Mouse (Mus musculus) heart, postnatal 4 days (tissue): Measurements from ENCODE around the gene Ski. TPM values are rescaled to one million over a fixed set of nuclear protein-coding genes. Genes with fewer than 3 reads are reported as not detected.
A peak's percentile ranks its signal among the peaks of the same experiment; 100 is the strongest.

Experiments used
- DNase-seq: peaks from one replicate; pipeline ENCODE4 v3.0.0; 2021
- total RNA-seq, 2 experiments: library from RNA; stranded (reverse); gene quantifications; 2 replicates each; pipeline ENCODE4 v1.2.3; 2021

The Ski gene
- total RNA-seq, 2 experiments from 2014 or later = 93.8 to 98.1 TPM

DNA sequence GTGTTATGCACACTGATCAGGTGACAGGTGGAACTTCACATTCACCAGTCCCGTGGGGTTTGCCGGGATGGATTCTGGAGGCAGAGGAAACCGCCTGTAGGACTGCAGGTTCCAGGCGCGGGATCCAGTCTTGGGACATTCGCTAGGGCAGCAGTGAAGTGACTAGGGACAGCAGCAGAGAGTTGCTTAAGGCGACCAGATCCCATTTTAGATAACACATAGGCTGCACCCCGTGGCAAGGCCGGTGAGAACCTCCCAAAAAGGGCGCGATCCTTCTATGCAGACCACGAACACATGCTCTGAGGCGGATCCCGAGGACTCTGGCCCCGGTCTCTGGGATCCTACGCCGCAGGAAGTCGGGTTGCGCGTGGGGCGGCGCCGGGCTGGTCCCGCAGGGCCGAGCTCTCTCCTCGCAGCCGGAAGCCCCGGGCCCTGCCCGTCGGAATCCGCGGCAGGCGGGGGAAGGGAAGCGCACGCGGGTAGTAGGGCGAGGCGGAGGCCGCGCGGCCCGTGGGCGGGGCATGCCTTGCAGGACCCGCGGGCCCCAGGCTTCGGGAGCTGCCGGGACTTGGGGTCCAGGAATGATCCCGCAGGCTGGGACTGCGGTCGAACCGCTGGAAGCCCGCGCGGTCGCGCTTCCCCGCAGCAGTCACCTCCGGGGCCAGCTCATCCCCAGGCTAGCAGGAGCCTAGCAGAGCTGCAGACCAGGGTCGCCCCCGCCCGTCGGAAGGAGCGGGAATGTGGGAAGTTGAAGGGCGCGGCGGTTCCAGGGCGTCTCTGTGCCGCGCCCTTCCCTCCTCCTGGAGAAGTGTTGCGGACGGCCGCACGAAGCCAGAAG is 71.9 kb downstream of the Ski start:
- peak; percentile 94 for DNase-seq

DNA sequence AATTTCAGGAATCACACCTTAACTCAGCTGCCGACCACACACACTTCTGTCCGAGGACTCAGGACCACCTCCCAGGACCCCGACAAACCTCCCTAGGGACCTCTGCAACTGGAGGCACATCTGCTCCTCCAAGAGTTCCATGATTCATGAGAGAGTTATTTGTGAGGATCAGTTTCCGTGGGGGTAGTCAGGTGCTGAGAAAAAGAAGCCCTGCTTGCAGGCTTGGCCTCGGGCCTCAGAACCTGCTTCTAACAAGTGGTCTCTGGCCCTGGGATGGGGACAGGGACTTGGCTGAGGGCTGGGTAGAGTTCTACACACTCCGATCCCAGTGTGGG is 72.5 kb downstream of the Ski start:
- no peak for DNase-seq

DNA sequence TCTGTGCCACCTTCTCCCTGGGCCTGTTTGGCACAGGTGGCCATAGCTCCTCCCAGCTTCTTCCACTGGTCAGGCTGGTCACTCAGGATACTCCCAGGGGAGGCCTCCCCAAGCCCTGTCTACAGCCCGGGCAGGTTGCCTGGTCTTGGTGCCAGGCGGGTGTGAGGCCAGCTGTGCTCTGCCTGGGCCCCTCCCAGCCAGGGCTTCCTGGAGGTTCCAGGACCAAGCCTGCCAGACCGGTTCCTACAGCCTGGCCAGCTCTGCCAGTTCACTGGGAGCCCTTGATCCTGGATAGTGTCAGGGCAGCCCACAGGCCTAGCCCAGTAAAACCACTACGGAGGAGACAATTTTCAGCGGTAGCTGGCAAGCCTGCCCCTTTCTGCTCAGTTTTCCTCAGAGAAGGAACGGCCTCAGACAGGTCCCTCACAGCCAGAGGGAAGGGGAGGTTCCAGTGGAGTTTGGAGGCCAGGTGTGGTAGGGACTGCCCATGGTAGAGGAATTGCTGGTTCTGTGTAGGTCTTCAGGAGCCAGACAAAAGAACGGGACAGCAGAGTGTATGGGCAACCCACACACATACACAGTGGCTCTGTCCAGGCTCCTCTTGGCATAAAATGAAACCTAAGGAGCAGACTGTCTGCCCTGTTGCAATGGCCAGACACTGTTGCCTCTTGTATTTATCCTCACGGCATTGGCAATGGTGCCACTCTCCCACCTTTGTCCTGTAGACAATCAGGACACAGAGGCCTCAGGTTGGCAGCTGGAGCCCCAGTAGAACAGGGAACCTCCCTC is 73.3 kb downstream of the Ski start:
- peak; percentile 76 for DNase-seq

DNA sequence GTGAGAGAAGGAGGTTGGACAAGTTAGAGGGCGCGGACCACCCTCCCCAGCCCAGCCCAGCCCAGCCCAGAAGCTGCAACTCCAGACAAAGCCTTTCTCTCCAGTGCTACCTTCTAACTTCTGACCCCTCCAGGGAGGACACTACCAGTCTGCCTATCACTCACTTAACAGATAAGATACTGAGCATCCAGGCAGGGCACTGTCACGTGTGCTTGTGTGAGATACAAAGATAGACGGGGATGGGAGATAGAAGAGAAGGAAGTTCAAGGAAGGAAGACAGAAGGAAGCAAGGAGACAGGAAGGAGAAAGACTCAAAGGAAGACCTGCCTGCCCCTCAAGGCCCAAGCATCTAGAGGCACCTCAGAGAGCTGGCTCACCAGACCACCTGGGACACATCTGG is 73.9 kb downstream of the Ski start:
- DNase-seq = no peak

DNA sequence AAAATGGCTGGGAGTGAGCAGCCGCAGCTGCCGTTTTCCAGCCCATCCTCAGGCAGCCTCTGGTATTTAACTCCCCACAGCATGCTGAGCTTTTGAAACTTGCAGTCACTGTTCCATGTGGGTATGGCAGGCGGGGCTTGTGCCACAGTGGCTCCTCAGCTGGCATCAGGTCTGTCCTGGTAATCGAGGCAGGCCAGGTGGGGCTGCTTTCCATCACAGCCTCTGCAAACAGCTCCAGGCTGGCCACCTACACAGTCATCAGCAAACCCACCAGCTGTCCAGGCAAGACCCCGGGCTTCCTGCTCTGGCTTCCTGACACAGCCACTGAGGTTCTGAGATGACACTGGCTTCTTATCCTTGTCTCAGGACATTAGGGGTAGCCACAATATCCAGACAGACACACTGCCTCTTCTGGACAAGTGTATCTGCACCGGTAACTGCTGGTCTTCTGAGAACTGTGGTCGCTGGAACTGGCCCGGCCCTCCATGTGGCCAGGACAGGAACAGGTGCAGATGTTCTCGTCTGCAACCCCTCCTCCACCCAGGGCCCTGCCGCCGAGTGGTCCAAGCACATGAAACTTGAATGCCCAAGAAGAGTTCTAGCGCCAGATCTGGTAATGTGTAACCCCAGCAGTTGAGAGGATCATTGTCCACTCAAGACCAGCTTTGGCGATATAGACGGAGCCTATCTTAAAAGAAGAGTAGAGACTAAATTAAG is 76.1 kb downstream of the Ski start:
- DNase-seq = no peak

DNA sequence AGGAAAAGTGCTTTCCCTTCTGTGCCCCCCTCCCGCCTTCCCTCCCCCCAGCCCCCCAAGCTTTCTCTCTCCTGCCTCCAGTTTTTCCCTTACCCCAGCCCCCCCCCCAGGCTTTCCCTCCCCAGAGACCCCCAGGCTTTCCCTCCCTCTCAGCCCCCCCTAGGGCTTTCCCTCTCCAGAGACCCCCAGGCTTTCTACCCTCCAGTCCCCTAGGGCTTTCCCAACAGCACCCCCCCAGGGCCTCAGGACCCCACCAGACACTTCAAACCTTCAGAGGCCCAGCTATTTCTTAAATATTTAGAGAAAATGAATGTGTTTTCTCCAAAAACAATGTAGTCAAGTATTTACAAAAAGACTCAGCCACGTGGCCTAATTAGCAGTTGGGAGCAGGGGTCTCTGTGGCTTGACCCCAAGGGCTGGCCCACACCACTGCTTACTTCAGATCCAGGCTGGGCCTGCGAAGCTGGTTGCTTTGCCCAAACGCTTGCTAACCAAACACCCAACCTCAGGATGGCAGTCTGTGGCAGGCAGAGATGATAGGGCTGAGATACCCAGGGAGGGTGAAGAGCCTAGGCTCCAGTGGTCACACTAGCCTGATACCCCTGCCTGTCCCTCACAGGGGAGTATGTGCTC is 77.7 kb downstream of the Ski start:
- no peak for DNase-seq

DNA sequence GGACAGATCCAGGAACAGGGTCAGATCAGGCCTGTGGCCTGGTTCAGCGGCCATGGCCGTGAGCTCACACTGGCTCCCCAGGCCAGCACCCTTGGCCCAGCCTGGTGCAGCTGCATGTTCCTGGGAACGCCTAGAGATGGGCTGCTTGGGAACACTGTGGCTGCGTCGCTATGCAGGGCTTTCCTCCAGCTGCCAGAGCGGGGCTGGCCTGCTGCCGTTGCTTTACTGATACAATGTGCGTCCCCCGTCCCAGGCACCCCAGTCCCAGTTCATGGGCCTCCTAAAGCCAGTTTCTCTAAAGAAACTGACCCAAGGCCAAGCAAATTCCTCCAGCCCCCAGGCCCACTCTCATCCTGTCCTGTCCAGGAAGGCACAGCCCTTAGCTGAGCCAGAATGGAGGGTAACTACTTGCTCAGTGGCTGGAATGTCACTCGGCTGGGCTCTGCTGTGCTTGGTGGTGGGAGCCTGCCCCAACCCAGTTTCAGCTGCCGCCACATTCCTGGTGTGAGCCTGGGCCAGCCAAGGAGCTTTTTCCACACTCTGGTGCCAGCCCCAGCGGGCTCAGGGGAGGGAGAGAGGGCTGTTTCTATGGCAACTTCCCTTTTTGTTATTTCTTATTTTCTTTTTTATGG is 78.4 kb downstream of the Ski start:
- peak; percentile 88 for DNase-seq

DNA sequence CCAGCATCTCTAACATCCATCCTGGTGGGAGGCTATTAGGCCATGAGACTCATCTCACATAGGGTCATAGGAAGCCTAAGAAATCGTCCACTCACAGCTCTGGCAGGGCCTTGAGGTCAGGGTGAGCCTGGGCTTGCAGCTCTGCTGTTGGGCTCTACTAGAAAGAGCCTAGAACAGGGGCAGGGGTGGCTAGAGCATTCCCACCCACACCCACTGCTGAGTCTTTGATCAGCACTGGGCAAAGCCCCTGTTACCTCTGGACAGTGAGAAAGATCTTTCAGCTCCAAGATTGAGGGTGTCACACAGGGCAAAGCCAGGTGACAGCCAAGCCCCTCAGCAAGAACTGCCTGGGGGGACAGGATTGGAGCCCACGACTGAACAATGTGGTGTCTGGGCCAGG is 79.0 kb downstream of the Ski start:
- DNase-seq = no peak

DNA sequence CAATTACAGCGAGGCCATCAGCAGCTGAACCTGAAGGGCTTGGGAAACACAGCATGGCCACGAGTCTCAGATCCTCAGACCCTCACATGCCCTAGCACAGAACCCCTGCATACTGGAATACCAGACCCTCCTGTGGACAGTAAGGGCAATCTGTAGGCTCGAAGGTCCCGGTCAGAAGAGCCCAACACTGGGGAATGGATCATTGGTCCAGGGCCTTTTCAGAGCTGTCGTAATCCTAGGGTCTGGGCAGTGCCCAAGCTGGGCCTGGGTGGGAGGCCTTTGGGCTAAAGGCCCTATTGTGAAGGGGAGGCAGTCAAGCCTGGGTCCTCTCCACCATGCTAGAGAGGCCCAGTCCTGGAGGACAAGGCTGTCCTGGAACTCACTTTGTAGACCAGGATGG is 79.6 kb downstream of the Ski start:
- DNase-seq = no peak

DNA sequence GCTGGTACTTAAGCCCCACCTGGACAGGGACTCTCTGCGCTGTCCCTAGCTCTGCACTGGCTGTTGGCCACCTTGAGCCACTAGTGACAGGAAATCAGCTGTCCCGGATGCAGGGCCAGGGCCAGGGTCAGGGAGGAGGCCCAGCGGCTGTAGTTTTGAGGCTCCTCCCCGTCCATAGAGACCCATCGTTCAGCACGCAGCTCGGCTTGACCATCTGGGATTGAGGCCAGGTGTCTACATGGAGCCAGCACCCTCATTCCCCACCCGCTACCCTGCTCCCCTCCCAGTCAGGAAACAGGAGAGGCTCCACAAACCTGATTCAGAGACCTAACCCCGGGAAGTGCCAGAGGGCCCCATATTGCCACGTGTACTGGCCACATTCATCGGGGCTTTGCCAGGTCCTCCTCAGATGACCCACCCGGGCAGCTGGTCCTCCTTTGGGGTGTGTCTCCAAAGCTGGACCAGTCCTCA is 81.6 kb downstream of the Ski start:
- peak; percentile 78 for DNase-seq

DNA sequence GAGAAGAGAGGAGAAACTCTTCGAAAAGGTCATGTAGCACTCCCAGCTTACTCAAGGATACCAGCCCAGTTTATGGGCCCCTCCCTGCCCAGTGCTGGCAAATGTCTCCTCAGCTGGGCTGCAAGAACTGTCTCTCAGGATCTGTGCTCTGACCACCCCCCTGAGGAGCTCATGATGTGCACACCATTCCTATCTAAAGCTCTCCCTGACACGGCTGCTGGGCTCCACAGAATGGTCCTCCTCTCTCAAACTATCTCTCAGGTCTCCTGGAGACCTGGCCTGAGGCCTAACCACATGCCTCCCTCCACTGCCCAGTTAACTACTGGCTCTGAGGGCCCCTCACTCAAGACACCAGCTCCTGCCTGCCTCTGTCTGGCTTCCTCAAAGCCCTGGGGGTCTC is 82.2 kb downstream of the Ski start:
- DNase-seq = no peak

DNA sequence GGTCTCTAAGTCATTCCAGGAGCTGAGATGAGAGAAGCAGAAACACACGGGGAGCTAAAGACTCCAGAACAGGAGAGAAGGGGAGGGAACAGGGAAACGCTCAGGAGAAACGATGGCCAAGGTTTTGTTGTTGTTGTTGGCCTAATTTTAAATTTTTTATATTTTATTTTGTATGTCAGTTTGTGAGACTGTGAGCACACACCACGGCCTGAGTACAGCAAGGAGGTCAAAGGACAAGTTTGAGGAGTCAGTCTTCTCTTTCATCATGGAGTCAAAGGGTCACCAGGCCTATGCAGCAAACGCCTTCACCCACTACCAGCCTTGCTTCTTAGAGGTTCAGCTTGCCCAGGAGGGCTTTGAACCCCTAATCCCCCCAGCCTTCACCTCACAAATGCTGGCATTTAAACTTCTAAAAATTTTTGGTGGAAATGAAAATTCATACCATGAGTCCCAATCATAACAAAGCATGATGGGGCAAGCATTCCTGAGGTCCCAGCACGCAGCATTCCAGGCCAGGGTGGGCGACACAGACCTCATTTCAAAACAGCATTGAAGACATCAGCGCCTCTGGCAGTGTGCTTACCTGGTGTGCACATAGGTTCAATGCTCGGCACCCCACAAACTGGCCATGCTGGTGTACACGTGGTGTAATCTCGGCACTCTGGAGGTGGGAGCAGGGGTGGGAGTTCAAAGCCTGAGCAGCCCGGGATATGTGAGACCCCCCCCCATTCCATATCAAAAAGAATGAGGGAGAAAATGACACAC is 82.9 kb downstream of the Ski start:
- no peak for DNase-seq

DNA sequence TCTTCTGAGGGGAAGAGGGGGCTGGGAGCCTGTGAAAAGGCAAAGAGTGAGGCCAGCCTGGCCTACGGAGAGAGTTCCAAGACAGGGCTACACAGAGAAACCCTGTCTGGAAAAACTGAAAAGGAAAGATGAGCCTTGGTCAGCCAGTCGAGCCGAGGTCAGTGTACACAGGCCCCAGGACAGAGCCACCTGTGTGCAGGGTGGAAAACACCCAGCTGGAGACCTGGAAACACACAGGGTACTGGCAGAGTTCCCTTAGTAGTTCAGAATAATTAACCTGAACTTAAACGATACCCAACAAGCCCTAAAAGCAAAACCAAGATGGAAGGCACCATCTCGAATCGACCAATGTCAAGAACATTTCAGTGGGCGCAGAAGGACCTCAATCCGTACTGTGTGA is 83.9 kb downstream of the Ski start:
- no peak for DNase-seq

DNA sequence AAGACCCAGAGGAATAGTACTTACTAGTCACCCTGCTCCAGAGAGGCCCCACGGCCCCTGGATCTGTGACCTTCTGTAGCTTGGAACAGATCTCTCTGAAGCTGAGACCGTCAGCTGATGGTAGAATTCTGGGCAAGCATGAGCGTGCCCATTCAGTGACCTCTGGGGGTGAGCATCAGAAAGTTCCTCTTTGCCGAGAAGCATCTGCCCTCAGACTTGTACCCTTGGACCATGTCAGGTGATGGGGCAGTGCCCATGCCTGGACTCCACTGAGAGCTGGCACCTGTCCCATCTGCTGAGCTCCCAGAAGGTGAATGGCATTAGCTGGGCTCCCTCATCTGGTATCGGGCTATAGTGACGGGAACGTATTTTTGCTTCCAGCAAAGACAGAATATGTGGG is 84.5 kb downstream of the Ski start:
- peak; percentile 68 for DNase-seq

DNA sequence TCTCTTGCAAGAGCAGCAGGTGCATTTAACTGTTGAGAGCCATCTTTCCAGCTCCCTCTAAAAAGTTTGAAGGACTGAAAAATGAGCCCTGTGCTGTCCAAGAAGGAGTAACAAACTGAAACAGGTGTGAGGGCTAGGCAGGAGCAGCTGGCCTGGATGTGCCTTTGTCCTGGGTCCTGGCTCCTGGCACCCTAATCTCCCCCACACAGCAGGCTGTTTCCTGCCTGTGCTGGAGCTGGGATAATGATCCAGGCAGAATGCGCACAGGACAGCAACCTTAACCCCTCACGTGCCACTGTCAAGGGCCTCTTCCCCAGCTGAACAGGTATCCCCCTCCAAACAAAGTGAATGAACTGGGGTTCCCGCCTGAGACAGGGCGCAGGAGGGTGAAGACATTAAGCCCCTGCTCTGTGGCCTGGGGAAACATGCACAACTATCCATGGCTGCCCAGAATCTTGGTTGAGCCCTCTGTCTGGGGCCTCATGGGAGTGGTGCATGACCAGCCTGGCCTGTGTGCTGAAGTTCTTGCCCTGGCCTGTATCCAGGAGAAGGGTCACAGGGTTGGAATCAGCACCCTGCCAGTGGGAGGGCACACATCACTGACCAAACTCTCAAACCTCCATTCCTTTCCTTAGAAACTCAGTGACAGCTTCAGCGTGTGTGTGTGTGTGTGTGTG is 86.3 kb downstream of the Ski start:
- peak; percentile 70 for DNase-seq

DNA sequence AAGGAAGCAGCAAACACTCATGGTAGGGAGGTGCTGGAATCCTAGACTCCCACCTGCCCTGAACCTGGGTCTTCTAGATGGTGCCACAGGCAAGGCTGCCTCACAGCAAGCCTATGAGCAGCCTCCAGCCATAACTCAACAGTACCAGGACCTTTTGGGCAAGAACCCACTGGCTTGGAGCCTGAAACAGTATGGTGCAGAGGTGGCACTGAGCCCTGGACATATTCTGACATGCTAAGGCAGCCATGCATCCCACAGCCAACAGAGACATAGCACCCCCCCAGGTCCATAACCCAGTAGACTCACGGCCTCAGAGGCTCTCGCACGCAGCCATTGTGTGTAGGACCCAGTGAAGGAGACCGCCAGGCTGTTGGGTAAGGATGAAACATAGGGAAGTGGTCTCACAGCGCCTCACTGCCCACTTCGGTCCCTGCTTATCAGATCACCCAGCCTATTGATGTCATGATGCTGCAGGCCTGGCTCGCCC is 87.7 kb downstream of the Ski start:
- no peak for DNase-seq

DNA sequence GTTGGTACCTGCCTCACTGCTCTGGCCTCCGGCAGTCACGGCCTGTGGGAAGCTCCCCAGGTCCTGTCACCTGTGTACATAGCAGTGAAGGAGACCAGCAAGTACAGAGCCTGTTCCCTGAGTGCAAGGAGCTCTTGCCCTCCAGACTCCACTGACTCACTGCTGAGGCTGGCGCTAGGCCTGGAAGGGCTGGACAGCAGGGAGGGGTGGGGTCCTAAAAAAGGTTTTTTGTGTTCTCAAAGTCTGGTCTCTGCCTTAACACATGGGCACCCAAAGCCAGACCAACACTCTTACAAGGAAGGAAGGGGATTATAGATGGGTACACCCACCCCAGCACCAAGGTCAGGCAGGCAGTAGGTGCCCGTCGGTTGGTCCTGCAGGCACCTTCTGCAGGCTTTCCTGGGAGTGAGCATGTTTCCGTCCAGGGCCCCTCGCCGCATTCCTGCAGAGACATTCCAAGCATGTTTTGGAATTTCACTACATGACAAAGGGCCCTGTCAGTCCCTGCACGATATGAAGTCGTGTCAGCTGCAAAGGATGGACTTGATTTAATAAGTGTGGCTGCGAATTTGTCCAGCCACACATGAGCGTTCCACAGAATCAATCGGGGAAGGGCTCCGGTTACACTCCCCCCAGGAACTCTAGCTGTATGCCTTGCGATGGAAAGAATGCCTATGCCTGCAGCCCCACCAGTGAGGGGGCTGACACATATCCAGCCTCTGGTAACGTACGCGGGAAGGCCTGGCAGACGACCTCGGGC is 88.6 kb downstream of the Ski start:
- peak; percentile 56 for DNase-seq

DNA sequence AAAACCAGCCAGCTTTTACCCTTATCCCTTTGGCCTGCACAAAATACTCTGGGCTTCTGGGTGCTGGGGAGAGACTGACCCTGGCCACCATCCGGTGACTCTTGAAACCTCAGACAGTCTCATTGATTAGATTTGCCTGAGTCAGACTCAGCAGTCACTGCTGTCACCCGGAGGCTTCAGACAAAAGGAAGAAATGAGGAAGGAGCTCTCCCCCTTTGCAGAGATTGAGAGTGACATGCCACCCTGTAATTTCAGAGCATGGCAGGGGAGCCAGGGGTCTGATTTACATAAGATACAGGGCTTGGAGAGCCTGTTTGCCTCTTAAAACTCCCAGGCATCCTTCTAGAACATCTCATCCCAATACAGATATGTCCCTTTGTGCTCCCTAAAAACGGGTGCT is 89.2 kb downstream of the Ski start:
- no peak for DNase-seq

DNA sequence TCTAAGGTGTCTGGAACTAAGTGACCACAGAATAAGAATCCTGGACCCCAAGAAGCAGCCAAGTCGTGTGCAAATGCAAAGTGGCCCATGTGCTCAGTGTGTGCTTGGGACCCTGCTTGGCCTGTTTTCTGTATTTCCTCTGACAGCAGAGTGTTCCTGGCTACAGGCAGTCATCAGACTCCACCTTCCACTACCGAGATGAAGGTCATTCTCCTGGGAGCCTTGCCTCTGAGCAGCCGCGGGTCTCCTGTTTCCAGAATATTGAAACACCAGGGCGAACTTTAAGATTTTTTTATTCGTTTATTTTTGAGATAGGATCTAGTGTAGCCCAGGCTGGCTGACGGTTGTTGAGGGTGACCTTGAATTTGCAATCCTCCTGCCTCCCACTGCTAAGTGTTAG is 91.8 kb downstream of the Ski start:
- DNase-seq = no peak

DNA sequence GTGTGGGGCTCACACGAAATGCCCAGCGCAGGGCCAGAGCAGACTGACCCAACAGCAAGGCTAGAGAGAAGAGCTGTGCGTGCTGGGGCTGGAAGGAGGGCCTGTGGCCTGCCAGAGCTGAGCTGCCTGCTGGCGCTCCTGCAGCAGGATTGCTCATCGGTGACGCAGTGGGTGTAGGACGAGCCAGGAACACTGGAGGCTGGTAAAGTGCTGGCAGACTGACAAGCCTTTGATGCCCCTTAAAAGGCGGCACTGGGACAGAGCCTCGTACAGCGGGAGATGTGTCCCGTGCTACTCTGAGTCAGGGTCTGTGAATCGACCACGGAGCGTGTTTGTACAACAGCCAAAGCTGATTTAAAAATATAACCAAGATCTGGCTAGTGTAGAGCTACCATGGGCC is 92.4 kb downstream of the Ski start:
- DNase-seq = peak; percentile 92
